Mouse (Mus musculus) erythroblast, adult 5-6 weeks (primary cell): ENCODE results near the gene 1700088E04Rik. TPM values are rescaled to one million over a fixed set of nuclear protein-coding genes. Genes with fewer than 3 reads are reported as not detected.
A peak's percentile ranks its signal among the peaks of the same experiment; 100 is the strongest.

ENCODE experiments used
- ATAC-seq: replicated peaks from 2 replicates; pipeline ENCODE4 v1.8.0; 2016; ENCODE audit warnings: moderate number of reproducible peaks, mild to moderate bottlenecking, moderate TSS enrichment, inconsistent platforms; ENCODE audit not compliant: poor library complexity, low FRiP score, severe bottlenecking
- total RNA-seq, 2 experiments: library from RNA; stranded (forward) in 1 of 2; stranded (reverse) in 1 of 2; fragments of 150-400 nt in 1 of 2; fragments of 200-764, 138-1000 nt in 1 of 2; gene quantifications; 2 replicates each; pipeline versions ENCODE4 v1.2.3 to v1.2.4; 2015 to 2017; ENCODE audit warnings: low replicate concordance in 2 of 2

Gene 1700088E04Rik
- total RNA-seq (2015; ENCODE audit: low replicate concordance) (not detected in 2 replicates), total RNA-seq (2017; ENCODE audit: low replicate concordance) (not detected in 2 replicates)

DNA sequence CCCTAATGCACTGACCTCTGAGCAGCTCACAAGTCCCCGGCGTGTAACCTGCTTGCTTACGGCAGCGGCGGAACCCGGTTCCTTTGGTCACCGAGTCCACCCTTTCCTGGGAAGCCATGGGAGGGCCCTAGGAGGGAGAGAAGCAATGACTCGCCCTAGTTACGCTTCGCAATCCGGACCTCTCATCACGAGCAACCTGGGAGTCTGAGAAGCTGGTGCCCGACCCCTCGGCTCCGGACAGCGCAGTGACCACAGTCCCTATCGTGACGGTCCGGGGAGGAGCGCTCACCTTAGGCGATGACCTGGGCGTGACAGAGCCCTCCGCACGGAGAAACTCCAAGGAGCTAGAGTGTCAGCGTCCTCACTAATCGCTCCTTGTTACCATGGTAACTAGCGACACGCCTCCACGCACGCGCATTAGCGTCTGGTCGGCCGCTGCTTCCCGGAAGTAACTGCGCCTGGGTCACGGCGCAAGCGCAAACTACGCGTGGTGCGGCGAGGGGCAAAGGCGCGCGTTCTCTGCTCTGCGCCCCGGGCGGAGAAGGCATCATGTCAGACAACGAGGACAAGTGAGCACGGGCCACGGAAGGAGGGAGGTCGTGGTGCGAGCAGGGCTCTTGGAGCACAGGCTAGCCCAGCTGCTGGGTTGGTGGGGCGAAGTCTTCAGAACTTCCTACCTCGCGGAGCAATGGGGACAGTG lies at the start of gene 1700088E04Rik, which contains the start of gene Polr2f:
TSS of gene 1700088E04Rik (minus strand) at position 388 of the 700 bp plus-strand sequence.
TSS of gene Polr2f (plus strand) at position 144 of the 700 bp plus-strand sequence.
- peak; percentile 97 for ATAC-seq

DNA sequence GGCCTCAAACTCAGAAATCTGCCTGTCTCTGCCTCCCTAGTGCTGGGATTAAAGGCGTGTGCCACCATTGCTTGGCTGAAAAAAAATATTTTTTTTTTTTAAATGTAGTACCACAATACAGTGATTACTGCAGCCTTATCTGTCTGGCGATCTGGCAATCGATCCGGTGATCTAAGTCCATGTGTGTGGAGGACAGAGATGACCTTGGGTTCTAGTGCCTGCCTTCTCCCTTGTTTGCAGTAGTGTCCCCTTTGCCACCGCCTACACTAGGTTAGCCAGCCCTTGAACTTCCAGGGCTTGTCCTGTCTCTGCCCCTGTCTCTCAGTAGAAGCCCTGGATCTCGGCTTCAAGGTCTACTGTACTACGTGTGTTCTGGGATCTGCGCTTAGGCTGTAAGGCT lies 46.8 kb upstream of the 1700088E04Rik start:
- ATAC-seq: no peak

DNA sequence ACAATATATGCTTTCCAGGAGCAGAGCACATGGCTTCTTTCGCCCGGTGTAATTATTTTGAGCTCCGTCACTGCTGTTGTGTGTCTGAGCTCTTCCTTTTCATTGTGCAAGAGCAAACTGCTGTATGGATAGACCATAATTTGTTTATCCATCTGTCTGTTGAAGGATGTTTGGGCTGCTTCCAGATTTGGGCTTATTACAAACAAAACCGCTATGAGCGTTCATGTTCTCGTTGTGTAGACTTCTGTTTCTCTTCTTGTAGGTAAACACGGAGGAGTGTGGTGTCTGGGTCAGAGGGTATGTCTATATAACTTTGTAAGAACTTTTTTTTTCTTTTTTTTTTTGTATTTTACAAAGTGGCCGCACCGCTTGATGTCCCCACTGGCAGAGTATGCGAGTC lies 44.2 kb upstream of the 1700088E04Rik start:
- no peak for ATAC-seq

DNA sequence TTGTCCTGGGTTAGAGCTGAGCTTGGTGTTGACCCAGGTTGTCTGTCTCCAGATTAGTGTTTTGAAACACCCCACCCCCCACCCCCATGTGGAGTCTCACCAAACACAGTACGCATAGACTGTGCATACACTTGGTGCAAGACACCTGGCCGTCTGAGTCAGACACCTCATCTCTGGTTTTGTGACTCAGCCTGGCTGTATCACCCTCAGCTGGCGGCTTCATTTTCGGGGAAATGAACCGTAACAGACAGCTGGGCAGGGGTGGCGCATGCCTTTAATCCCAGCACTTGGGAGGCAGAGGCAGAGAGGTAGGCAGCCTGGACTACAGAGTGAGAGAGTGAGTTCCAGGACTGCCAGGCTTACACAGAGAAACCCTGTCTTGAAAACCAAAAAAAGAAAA lies 35.9 kb upstream of the 1700088E04Rik start:
- ATAC-seq: no peak

DNA sequence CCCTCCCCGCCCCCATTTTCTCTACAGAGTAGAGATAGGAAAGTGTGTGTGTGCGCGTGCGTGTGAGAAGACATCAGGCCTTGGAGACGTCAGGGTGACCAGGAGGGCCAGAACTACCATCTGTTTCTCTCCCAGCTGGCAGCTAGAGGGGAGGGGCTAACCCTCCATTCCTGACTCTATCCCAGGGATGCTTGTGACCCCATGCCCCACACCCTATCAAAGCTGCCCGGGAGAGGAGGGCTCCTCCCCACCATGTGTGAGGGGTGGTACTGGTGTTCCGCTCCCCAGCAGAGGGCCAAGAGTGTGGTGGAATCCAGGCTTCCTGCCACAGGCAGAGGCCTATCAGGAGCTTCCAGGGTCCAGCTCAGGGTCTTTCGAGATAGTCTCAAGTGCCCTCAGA lies 25.7 kb upstream of the 1700088E04Rik start:
- ATAC-seq: no peak

DNA sequence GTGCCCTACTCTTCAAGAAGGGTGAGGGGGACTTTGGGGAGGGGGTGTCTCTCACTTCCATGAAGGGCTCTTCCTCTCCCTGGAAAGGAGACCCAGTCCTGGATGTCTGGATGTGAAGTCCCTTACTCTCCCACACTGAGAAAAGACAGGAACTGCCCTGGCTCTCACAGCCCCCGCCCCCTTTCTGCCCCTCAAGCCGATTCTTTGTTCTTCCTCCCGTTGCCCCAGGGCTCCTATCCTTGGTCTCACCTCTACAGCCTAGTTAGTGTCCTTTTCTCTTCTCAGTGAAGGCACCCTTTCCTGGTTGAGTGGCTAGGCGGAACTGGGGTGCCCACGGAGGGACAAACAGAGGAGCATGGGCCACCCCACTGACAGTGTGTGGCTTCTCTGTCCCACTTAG lies 24.1 kb upstream of the 1700088E04Rik start, which contains the start of gene Sox10:
TSS of gene Sox10 (minus strand) at position 101 of the 400 bp plus-strand sequence.
- ATAC-seq: no peak

DNA sequence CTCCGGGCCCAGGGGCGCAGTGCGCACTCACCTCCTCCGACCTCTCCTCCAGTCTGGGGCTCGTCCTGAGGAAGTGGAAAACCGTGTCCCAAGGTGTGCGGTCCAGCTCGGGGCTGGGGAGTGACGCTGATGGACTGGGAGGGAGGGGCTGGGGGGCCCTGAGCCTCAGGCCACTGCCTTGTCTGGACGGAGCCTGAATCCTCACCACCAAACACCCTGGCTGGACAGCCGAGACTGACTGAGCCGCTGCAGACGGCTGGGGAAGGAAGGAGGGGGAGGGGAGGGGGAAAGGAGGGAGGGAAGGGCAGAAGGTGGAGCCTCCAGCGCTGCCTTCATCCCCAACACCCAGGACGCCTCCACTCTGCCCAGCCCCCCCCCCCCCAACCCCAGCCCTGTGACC lies 23.2 kb upstream of the 1700088E04Rik start:
- no peak for ATAC-seq

DNA sequence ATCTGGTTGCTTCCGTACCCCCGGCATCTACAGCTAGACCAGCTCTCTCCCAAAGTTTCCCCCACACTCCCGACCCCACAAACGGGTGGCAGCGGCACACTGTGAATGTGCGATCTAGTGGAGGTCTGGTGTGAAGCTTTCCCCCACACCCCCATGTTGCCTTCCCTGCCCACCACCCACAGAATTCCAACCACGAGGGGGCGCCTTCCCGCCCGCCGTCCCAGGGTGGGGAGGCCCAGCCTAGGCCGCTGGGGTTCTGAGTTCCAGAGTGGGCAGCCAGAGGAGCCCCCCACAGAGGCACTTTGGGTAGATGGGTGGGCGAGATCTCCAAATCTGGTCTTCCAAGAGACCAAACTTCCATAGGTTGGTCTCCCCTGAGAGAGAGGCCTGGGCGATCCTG lies 21.8 kb upstream of the 1700088E04Rik start:
- ATAC-seq: no peak

DNA sequence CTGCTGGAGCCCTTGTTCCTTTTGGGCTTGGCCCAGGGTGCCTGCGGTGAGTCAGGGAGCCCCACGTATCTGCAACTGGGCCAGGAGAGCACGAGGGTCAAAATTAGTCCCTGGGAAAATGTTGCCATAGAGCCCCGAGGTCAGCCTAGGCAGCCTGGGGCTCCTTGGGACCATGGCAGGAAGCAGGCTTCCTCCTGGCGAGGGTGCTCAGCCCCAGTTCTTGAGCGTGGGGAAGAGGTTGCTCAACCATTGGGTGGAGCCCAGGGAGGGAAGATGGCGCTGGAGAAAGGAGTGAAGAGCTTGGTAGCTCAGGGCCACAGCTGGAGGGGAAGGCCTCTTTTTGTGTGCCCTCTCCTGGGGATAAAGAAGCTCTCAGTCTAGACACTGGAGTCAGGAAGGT lies 21.2 kb upstream of the 1700088E04Rik start:
- no peak for ATAC-seq

DNA sequence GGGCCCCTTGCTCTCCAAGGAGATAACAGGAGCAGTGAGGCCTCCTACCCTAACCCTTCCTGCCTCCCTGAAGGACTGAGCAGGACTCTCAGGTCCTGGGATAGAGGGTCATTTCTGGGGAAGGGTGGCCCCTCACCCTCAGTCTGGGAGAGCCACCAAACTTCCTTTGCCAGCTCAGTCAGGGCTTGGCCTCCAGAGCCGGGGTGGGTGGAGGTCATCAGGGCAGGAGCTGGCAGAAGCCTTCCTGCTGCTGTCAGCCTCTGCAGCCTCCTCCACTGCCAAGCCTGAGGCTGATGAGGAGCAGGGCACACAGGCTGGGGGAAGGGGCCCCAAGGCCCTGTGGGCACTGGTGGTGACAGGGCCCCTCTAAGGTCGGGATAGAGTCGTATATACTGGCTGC lies 14.5 kb upstream of the 1700088E04Rik start:
- no peak for ATAC-seq

DNA sequence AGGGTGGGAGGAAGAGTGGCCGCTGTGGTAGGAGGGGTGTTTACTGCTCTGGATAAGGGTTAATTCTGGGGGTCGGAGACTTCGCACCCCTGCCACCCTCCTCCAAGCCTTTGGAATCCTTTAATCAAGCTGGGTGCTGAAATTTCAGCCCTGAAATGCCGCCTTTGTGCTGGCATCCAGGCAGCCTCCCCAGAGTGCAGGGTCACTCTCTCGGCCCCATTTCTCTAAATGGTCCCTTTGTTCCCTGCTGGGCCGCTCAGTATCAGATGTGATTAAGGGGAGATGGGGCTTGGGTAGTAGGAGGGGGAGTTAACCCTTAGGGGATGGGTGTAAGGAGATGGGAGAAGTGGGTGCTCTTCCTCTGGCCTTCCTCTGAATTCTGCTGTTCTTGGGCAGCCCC lies 11.7 kb upstream of the 1700088E04Rik start:
- no peak for ATAC-seq

DNA sequence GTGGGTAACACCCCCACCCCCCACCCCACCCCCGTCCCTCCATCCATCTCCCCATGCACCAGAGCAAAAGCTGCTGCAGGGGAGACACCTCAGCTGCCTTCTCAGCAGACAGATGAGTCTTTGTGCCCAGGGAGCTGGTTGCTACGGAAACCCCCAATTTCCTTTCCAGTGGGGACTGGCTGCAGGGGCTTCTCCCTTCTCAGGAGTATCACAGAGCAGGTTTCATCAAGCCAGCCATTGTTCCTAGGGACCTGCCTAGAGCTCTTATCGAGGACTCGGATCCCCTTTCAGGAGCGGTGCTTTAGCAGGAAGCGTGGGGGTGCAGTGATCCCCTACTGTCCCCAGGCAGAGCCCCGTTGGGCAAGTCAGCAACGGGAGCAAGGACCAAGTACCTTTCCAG lies 10.8 kb upstream of the 1700088E04Rik start:
- ATAC-seq: no peak

DNA sequence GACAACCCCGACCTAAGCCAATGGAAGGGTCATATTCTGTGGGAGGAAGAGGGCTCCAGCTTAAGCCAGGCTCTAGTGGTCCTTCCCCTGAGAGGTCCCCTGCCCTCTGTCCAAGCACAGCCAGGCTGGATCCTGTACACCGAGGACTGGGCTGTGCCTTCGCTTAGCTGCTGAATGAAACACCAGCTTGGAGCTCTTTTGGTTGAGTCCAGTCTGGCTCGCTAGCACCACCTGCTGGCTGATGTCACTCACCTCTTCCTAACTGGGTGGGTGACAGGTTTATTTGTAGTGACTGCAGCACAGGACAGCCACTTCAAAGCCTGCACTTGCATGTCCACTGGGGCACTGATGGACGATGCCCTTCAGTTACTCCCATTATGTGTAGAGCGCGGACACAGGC lies 7.5 kb upstream of the 1700088E04Rik start:
- ATAC-seq: peak; percentile 79

DNA sequence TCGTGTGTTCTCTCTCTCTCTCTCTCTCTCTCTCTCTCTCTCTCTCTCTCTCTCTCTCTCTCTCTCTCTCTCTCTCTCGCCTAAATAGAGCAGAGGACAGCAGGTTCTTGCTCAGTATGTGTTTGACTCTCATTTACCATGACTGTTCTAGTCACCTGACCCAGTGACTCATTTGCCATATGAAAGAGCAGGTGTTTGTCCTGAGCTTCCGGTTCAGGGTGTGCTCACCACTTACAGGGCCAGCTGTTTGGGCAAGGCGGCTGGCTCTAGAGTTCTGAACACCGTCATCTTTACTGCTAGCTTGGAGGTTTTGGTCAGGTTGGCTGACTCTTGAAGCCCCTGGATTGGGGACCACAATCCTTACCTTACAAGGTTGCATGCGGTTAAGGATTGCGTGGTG lies 4.5 kb upstream of the 1700088E04Rik start:
- no peak for ATAC-seq

DNA sequence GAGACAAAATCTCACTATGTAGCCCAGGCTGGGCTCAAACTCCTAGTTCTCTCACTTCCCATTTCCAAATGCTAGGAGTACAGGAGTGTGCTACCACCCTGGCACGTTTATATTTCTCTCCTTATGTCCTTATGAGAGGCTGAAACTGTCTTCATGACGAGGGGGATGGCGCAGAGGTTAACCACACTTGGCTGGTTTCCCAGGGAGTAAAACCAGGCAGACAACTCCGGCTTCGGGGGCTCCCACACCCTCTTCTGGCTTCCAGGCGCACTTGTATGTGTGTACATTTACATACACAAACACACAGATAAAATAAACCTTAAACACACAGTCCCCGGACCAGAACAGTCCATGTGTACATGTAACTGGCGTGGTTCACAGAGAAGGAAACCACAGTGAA lies 3.0 kb upstream of the 1700088E04Rik start:
- no peak for ATAC-seq

DNA sequence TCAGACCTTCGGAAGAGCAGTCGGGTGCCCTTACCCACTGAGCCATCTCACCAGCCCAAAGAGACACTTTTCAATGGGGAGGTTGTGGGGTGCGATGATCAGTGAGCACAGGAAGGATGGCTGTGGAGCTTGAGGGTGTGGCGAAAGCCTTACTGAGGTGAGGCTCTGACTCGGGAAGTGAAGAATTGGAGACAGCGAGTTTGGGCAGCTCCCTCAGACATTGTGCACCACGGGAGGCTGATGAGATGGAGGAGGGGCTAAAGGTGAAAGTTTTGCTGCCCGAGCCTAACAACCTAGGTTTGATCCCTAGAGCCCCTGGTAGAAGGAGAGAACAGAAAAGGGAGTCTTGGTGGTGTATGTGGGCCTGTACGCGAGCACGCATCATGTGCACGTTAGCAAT lies 2.3 kb upstream of the 1700088E04Rik start:
- no peak for ATAC-seq

DNA sequence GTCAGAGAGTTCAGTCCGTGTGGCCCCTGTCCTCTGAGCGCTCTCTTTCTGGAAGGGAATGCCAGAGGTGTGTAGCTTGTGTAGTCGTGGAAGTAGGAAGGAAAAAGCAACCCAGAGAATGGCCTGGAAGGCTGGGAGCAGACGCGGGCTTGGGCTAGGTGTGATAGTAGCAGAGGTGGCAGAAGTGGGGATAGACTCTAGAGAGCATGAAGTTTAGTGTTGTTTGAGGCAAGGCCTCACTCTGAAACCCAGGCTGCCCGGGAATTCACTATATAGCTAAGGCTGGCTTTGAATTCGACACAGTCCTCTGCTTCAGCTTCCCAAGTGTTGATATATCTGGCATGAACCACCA lies 489 bp upstream of the 1700088E04Rik start:
- peak; percentile 40 for ATAC-seq

DNA sequence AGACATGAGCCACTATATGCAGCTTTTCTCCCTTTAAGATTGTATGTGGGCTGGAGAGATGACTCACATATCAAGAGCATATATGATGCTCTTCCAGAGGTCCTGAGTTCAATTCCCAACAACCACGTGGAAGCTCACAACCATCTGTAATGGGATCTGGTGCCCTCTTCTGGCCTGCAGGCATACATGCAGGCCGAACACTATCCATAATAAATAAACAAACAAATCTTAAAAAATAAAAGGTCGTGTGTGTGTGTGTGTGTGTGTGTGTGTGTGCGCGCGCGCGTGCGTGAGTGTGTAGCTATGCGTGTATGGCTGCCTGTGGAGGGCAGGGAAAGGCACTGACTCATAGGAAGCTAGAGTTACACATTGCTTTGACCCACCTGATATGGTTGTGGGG lies 1.4 kb downstream of the 1700088E04Rik start:
- no peak for ATAC-seq

DNA sequence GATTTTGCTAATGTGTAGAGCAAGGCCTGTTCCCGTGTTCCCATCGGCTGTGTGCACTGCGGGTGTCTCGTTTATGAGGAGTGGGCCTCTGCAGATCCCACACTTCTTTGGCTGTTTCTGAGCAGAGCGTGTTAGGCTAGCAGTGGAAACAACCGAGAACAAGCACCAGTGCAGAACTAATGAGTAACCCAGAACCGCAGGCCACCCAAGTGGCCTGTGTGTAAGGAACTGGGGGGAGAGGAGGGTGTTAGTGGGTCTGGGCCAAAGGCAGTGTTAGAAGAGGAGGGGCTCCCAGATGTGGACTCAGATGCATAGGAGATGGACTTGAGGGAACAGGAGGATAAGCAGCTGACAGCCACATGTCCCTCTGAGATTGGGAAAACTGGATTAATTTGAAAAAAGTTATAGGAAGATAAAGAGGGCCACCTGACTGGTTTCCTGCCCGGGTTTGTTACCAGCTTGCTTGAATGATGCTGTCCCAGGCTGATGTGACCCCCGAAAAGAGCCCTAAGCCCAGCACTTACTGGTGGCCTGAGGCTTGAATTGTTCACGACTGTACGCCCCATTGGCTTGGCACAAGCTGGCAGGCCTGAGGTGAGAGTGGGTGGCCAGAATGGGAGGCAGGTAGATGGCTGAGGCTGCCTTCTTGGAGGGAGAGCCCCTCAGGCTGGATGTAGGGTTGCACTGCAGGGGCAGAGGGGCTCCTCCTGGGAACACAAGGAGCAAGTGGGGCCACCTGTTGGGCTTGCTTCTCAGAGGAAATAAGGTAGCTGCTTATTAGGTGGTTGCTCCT lies 5.1 kb downstream of the 1700088E04Rik start:
- ATAC-seq: no peak

DNA sequence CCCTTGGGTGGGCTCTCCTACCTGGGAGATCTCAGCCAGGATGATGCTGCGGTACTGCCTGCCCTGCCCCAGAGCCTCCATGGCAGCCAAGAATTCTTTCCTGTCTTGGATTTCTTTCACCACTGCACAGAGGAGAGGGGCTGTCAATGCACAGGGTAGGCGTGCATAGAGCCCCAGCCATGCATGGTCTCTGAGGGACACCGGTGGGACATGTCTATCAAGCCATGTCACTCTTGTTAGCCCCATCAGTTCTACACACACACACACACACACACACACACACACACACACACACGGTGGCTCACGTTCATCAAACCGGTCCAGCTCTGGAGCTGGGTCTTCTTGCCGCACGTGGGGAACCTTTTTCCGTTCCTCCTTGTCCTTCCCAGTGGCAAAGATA lies 5.7 kb downstream of the 1700088E04Rik start:
- no peak for ATAC-seq
